Mouse (Mus musculus) gastrocnemius, postnatal 14 days (tissue): ENCODE measurements around the gene Atp6v0e. TPM values are rescaled to one million over a fixed set of nuclear protein-coding genes. Genes with fewer than 3 reads are reported as not detected.

Experiments used
- DNase-seq: peaks from one replicate; pipeline ENCODE4 v3.0.0; 2021; ENCODE audit warnings: mixed read lengths
- intact Hi-C: fragments of 180-260 bp; cut with DNase I; formaldehyde crosslinking; loops from one replicate; pipeline ENCODE4 v1.15.1; 2025; ENCODE audit warnings: low total_unique reads
- total RNA-seq, 2 experiments: library from RNA; stranded (reverse); gene quantifications; 2 replicates each; pipeline ENCODE4 v1.2.3; 2021

Atp6v0e gene
- total RNA-seq, 2 experiments from 2014 or later = 37.4 to 40.8 TPM

GRCm38 (mm10) chr17:26707066-26707465 is 44.0 kb downstream of the Atp6v0e start:
- DNase-seq = no peak
- intact Hi-C loops = no loop called here

DNA sequence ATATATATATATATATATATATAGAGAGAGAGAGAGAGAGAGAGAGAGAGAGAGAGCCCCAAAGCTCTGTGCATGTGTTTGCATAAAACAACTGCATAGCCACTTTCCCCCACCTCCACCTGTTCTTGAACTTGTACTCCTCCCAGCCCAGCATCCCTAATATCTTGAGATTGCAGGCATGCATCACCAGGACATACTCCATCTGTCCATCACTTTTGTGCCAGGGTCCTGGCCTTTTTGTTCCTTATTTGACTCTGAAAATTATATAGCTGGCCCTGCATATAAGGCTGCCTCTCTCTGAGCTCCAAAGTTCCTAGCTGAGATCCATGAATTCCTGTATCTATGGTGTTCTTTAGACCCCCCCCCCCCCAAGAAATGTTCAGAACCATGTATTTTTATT is 45.5 kb downstream of the Atp6v0e start:
- no peak for DNase-seq
- intact Hi-C loops = no loop called here

GRCm38 (mm10) chr17:26708993-26709590 is 46.1 kb downstream of the Atp6v0e start:
- intact Hi-C loops = no loop called here
- no peak for DNase-seq

GRCm38 (mm10) chr17:26710049-26710448 is 47.0 kb downstream of the Atp6v0e start:
- intact Hi-C loops = no loop called here
- no peak for DNase-seq

DNA sequence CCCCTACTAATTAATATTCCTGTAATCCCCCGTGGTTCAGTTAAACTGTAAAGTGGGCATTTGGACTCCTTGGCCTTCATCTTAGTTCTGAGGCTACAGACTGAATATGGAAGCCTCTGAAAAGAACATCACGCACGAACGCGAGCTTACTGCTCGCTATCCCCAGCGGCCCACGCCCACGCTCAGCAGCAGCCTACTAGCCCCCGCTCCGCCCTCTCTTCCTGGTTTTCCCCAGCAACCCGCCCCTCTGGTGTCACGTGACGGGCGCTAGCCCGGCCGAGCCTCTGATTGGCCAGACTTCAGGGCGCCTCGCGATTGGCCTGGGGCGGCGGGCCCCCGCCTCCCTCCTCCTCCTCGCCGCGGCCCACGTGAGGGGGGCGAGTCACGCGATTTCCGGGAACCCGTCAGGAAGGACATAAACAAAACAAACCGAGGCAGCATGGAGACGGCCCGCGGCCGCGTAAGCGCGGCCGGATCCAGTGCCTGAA is 52.3 kb downstream of the Atp6v0e start, which contains the start of gene Crebrf:
Crebrf (plus strand) TSS at position 380 of the 488 bp plus-strand sequence.
- DNase-seq = peak; percentile 99
- intact Hi-C loops = no loop called here

- DNase-seq = peak; percentile 96
- intact Hi-C loops = no loop called here
Measured at GRCm38 (mm10) chr17:26715916-26716717, 53.1 kb downstream of the Atp6v0e start.

DNA sequence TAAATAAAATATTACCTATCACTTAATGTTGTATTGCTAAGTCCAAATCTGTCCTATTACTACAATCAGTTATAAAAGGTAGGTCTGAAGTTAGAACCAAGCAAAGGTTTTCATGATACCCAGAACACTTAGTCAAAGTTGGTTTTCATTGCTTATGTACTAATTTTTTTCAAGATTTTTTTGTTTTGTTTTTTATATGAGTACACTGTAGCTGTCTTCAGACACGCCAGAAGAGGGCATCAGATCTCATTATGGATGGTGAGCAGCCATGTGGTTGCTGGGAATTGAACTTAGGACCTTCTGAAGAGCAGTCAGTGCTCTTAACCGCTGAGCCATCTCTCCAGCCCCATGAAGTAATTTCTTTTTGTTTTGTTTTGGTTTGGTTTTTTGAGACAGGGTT is 54.8 kb downstream of the Atp6v0e start:
- intact Hi-C loops = no loop called here

DNA sequence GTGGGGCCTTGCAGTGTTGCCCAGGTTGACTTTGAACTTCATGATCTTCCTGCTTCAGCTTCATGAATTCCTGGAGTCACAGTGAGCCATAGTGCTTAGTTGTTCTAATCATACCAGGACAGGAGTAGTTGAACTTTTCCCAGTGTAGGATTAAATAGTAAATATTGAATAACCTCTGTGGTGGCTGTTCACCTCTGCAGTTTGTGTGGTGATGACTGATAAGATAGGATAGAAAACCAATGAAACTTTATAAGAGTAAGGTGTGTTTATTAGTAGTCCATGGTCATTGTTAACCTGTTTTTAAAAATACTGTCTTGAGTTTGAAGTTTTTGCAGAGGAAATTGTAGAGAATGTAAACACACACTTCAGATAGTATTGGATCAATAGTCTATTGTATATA is 56.4 kb downstream of the Atp6v0e start:
- intact Hi-C loops = no loop called here
- DNase-seq = no peak

More for the DNA sequence above, 54.8 kb downstream of the Atp6v0e start:
- DNase-seq = no peak

DNA sequence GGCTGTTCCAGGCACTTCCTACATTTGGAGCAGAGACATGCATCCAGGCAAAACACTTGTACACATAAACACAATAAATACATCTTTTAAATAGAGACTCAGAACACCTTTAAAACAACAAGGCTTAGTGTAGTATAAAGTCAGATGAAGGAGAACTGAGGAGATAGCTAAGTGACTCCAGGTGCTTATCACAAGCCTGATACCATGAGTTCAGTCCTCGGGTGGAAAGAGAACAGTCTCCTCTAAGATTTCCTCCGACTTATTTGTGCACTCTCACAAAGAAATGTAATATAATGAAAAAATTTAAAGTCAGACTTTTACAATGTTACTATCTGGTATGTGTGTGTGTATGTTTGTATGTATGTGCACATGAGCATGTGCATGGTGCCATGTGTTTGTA is 58.8 kb downstream of the Atp6v0e start:
- intact Hi-C loops = no loop called here
- DNase-seq = no peak

GRCm38 (mm10) chr17:26724790-26725189 is 61.8 kb downstream of the Atp6v0e start:
- DNase-seq = no peak
- intact Hi-C loops = no loop called here

- DNase-seq = no peak
- intact Hi-C loops = no loop called here
Measured at GRCm38 (mm10) chr17:26726674-26727073, 63.6 kb downstream of the Atp6v0e start.

DNA sequence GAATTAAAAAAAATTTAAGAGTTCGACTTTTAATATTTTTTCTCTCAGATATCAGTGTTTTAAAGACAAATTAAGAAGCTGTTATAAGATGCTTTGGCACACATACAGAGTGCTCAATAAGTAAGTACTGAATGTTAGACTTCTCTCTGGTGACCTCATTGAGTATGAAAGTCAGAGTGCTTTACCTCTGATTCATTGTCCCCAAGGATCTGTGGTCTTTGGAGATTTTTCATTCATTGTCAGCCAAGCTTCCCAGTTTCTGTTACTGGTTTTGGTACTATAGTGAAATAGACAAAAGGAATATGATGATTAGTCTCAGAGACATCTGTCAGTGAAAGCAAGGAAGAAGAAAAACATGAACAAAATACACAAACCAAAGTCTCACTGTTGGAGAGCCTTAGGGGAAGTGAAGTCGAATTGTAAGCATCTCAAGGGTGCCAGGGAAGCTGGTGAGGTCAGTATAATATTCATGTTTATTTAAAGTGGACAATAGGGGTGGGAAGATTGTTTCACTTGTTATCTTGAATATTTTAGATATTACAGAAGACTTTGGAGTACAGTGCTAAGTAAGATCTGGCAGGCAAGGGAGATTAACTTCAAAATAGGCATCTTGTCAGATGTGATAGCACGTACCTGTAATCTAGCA is 64.2 kb downstream of the Atp6v0e start:
- no peak for DNase-seq
- intact Hi-C loops = no loop called here

DNA sequence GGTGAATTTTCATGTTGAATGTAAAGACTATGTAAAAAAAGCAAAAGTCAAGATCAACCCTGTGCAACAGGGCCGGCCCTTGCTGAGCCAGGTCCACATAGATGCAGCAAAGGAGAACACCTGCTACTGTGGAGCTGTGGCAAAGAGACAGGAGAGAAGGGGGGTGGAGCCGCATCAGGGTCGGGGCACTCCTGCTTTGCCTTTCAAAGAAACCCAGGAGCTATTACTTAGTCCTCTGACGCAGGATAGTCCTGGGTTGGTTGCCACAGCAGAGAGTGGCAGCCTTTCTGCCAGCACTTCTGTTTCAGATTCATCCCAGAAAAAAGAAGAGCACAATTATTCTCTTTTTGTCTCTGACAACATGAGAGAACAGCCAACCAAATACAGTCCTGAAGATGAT is 79.5 kb downstream of the Atp6v0e start:
- intact Hi-C loops = no loop called here
- no peak for DNase-seq

DNA sequence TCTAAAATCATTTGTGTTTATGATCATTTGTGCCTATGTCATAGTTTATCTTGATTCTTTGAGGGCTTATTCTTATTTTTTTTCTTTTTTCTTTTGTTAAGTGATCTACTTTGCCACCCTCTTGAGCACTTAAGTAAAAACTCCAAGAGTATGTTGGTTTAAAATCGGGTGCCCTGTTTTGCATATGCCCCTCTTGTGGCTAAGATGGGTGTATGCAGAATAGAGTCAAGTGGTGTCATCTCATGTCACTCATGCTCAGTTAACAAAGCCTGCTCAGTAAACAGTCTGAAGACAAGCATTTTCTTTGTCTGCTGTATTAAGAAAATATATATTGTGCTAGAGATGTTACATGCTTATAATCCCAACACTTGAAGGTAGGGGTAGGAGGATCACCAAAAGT is 80.3 kb downstream of the Atp6v0e start:
- no peak for DNase-seq
- intact Hi-C loops = no loop called here

Other genes starting within 250 kb of the Atp6v0e start
- 1 to 10 TPM; 8.4 TPM for gene Neurl1b, start 248.4 kb upstream of the Atp6v0e start, total RNA-seq
- 10 to 100 TPM; 71.4 to 87.7 TPM for gene Ergic1, start 101.7 kb upstream of the Atp6v0e start, total RNA-seq
- gene Dusp1, start 101.1 kb upstream of the Atp6v0e start, total RNA-seq = 10 to 100 TPM; 30.8 to 77.9 TPM
- gene Crebrf, start 52.4 kb downstream of the Atp6v0e start, total RNA-seq = 10 to 100 TPM; 14.1 to 20.1 TPM
- gene Bnip1, start 117.8 kb downstream of the Atp6v0e start, total RNA-seq = 10 to 100 TPM; 18.7 to 22.5 TPM
- not detected for gene Nkx2-5, start 181.8 kb downstream of the Atp6v0e start, total RNA-seq